Mouse (Mus musculus) liver, embryonic 11.5 days (tissue): ENCODE measurements around the gene Tmem161a. TPM values are rescaled to one million over a fixed set of nuclear protein-coding genes. Genes with fewer than 3 reads are reported as not detected.

Experiments
- polyA plus RNA-seq: library from polyadenylated mRNA; unstranded; fragments of >200 nt; fragmentation: Nextera tagmentation; extraction: Ambion mirVana; gene quantifications from 2 replicates; pipeline ENCODE4 v1.2.1, GENCODE M21; 2014

Gene Tmem161a
- polyA plus RNA-seq, 1 experiment from 2014 or later, result 53.1 TPM

Other genes starting within 250 kb of the Tmem161a start
- 72.6 and 75.3 TPM in 2 replicates for gene Gatad2a, start 176.0 kb upstream of the Tmem161a start, polyA plus RNA-seq
- gene Mau2, start 129.6 kb upstream of the Tmem161a start, polyA plus RNA-seq, result 42.1 and 46.5 TPM in 2 replicates
- gene Sugp1, start 129.5 kb upstream of the Tmem161a start, polyA plus RNA-seq, result 30.8 and 32.4 TPM in 2 replicates
- gene Tm6sf2, start 99.4 kb upstream of the Tmem161a start, polyA plus RNA-seq, result 0.60 and 0.82 TPM in 2 replicates
- gene Hapln4, start 88.9 kb upstream of the Tmem161a start, polyA plus RNA-seq, result 0.27 and 0.64 TPM in 2 replicates
- 0.08 and 0.15 TPM in 2 replicates for gene Ncan, start 51.5 kb upstream of the Tmem161a start, polyA plus RNA-seq
- gene Nr2c2ap, start 41.0 kb upstream of the Tmem161a start, polyA plus RNA-seq, result 32.9 and 35.4 TPM in 2 replicates
- 15.2 and 16.7 TPM in 2 replicates for gene Rfxank, start 33.2 kb upstream of the Tmem161a start, polyA plus RNA-seq
- 38.6 and 46.2 TPM in 2 replicates for gene Borcs8, start 32.9 kb upstream of the Tmem161a start, polyA plus RNA-seq
- 0.45 and 0.51 TPM in 2 replicates for gene Mef2b, start 32.6 kb upstream of the Tmem161a start, polyA plus RNA-seq
- 7.1 and 7.9 TPM in 2 replicates for gene Slc25a42, start 39.9 kb downstream of the Tmem161a start, polyA plus RNA-seq
- gene Sugp2, start 61.9 kb downstream of the Tmem161a start, polyA plus RNA-seq, result 33.0 and 40.8 TPM in 2 replicates
- gene Armc6, start 62.1 kb downstream of the Tmem161a start, polyA plus RNA-seq, result 34.8 and 35.0 TPM in 2 replicates
- gene Homer3, start 110.5 kb downstream of the Tmem161a start, polyA plus RNA-seq, result 33.9 and 37.9 TPM in 2 replicates
- gene Ddx49, start 130.1 kb downstream of the Tmem161a start, polyA plus RNA-seq, result 56.5 and 59.1 TPM in 2 replicates
- 281 and 298 TPM in 2 replicates for gene Cope, start 130.2 kb downstream of the Tmem161a start, polyA plus RNA-seq
- gene Cers1, start 143.4 kb downstream of the Tmem161a start, polyA plus RNA-seq, result 1.1 and 1.2 TPM in 2 replicates
- 1.6 and 2.6 TPM in 2 replicates for gene Gdf1, start 157.5 kb downstream of the Tmem161a start, polyA plus RNA-seq
- gene Upf1, start 180.9 kb downstream of the Tmem161a start, polyA plus RNA-seq, result 21.1 and 23.7 TPM in 2 replicates
- gene Comp, start 201.2 kb downstream of the Tmem161a start, polyA plus RNA-seq, result 0.43 and 0.48 TPM in 2 replicates